Mouse (Mus musculus) monocyte, adult 5-6 weeks (primary cell): ENCODE measurements at regions not wholly inside any gene's neighbourhood (a gene's known extent, or its start where the extent isn't known, plus 50 kb on each side); places are given as distances from the start of the nearest gene placed in this dataset.
"Not testable (repeated sequence)": the region's sequence is repeated elsewhere in the genome, so short reads cannot be mapped to it uniquely, and the experiment has no call there.

ENCODE experiments used
- ATAC-seq: fragments of 153-309, 156-312 bp; replicated peaks from 2 replicates; pipeline ENCODE4 v1.8.0; 2017; ENCODE audit warnings: mild to moderate bottlenecking; ENCODE audit not compliant: low TSS enrichment, insufficient number of reproducible peaks, severe bottlenecking, poor library complexity, low FRiP score

GRCm38 (mm10) chr16:51169294-51169693 lies 578.3 kb upstream of the Ccdc54 start:
- ATAC-seq = no peak

DNA sequence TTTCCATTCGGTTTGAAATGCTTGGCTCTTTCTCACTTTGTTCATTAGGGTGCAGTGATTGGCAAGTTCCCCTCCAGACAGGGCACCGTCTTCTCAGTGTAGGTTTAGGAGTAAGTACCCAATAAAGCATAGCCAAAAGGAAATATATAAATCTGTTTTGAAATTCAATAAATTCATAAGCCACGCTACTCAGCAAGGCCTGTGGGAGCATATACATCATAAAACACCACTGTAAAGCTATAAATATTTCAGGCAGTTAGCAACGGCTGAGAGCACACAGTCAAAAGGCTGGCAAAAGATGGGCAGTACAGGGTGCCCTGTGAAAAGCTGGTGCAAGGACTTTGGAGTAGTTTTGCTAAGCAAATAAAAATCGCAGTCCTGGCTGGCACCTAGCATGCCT lies 569.8 kb upstream of the Ccdc54 start:
- ATAC-seq = no peak

DNA sequence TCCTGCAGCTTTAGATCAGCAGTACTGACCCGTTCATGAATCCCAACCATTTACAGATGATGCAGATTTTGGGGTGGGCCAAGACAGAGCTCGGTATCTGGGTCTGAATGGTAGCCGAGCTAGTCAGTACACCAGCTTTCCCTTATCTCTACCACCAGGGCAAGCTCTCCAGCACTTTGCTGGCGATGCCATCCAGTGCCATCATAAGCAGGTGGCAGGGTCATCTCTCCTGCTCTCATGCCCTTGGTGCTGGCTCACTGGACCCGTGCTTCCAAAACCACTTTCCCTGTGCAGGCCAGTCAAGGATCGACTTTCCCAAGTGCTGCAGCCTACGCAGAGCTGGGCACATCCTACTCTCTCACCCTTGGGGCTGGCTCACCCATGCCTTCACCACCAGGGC lies 547.6 kb upstream of the Ccdc54 start:
- 0 out of 2 replicates have a peak, but pooled peaks have one; percentile 31 for ATAC-seq

DNA sequence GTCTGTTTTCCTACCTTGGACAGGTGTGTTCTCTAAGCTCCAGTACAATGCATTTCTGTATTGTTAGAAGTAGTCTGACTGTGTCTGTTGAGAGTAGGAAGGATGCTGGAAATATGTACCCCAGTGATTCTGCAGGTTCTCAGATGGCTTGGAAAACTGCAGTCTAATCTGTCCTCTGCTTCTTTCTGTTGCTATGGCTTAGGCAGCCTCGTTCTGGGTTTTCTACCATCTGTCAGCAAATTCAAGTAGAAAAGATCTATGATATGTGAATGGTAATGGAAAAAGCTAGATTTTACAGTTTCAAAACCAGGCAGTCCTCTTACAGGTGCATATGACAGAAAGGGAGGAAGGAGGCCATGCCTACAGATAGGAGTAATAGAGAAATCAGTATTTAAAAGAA lies 528.9 kb upstream of the Ccdc54 start:
- ATAC-seq = no peak

- ATAC-seq = no peak
Measured at GRCm38 (mm10) chr16:51118365-51118764, 527.4 kb upstream of the Ccdc54 start.

DNA sequence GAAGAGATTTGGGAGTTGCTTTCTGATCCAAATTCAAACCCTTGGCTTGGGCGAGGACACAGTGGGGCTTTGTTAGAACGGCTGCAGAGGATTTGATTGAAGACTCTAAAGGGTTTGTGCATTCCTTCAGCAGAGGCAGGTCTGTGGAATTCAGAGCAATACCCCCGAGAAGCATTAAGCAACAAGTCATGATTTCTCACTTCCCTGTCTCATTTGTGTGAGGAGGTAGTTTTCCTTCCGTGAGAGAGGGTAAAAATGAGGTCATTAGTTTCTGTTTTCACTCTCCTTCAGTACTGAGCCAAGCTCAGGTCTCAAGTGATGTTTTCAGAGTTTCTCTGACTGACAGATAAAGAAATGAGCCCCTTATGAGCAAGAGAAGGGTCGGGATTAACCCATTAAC lies 526.9 kb upstream of the Ccdc54 start:
- ATAC-seq = no peak

DNA sequence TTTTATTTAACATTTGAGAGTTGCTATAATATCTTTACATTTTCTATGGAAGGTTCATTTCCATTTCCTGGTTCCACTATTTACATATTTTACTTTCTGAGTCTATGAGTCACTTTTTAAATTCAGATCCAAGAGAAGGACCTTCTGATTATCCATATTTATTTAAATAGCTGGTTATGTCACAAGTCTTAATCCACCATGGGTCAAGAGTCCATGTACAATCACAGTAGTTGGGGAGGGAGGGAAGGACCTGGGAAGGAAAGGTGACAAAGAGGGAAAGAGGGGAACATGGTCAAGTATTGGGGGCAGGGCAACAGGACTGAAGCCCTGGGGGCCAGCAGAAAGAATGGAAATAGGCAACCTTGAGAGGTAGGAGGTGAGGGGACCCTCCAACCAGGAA lies 518.9 kb upstream of the Ccdc54 start:
- ATAC-seq = no peak

- ATAC-seq = no peak
Measured at GRCm38 (mm10) chr16:51107421-51107820, 516.5 kb upstream of the Ccdc54 start.

DNA sequence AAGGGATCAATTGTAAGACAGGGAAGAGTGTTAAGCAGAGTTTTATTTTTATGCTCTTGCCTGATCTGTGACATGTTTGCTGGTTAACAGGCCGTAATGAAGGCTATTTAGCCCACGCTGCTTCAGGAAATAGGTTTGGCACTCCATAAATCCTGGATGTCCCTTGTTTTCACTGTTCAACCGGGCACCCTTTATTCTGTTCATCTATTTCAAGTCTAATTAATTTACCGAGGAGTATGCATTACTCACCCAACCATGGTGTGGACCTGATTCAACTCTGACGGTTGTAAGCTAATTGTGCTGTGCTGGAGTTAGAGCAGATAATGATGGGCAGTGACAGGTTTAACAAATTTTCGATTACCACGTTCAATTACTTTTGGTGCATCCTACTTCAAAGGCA lies 495.6 kb upstream of the Ccdc54 start:
- no peak for ATAC-seq

GRCm38 (mm10) chr16:51080146-51080545 lies 489.2 kb upstream of the Ccdc54 start:
- no peak for ATAC-seq

DNA sequence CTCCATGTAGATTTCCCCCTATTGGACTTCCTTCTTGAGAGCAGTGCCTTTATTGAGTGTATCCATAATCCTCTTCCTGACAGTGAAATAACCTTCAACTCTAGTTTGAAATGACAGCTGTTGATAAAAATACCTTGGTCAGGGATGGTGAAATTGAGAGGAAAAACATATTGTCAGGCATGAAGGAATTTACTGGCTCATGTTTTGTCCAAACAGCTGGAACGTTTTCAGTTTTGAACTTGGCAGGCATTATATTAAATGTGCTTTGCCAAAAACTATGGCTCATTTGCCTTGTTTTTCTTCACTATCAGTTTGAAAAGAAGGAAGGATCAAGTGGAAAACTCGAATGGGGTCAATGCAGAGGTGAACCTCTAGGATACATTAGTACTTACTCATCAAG lies 457.7 kb upstream of the Ccdc54 start:
- ATAC-seq = no peak

- ATAC-seq = no peak
Measured at GRCm38 (mm10) chr16:51048169-51048568, 457.2 kb upstream of the Ccdc54 start.

- no peak for ATAC-seq
Measured at GRCm38 (mm10) chr16:51041311-51041710, 450.4 kb upstream of the Ccdc54 start.

- ATAC-seq = no peak
Measured at GRCm38 (mm10) chr16:51002876-51003275, 411.9 kb upstream of the Ccdc54 start.

DNA sequence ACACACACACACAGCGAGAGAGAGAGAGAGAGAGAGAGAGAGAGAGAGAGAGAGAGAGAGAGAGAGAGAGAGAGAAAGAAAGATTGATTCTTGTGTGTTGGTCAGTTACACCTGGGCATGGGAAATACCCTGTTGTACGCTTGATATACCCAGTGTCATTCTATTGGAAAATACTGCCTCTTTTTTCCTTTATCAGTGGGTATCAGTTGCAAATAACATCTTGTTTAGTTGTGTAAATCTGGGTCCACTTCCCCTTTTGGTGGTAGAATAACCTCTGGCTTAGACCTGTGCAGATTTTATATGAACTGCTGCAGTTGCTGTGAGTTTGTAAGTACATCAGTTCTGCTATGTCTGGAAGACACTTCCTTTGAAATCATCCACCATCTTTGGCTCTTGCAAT lies 373.4 kb upstream of the Ccdc54 start:
- no peak for ATAC-seq

- no peak for ATAC-seq
Measured at GRCm38 (mm10) chr16:50944091-50944490, 353.1 kb upstream of the Ccdc54 start.

DNA sequence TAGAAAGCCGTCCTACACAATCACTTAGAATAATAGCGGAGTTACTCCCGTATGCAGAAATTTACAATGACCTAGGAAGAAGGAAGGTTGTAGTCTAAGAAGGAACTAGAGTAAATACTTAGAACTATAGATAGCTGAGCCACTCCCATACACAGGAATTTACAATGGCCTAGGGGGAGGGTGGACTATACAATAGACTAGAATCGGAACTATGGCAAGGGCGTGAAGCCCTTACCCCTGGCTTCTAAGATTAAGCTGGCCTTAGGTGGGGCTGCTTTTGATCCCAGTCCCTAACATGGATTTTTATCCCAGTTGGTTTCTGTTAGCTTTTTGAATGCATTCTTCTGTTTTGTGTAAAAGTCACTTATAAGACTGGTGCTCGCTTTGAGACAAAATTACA lies 352.6 kb upstream of the Ccdc54 start:
- not testable (repeated sequence) for ATAC-seq

- no peak for ATAC-seq
Measured at GRCm38 (mm10) chr16:50942291-50942690, 351.3 kb upstream of the Ccdc54 start.

DNA sequence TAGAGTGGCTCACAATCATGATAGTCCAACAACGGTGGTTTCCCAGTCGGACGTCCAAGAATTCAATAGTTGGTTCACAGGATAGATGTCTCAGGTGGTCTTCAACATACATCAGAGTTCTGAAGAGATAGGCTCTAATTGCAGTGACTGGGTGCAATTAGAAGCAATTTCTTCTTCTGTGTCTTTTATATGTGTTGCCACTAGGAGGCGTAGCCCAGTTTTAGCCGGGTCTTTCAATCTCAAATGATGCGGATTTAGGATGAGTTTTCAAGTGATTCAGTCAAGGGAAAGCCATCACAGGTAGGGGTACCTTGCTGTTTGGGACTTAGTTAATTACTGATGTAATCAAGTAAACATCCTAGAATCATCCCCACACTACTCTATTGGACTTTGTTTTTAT lies 348.4 kb upstream of the Ccdc54 start:
- no peak for ATAC-seq

DNA sequence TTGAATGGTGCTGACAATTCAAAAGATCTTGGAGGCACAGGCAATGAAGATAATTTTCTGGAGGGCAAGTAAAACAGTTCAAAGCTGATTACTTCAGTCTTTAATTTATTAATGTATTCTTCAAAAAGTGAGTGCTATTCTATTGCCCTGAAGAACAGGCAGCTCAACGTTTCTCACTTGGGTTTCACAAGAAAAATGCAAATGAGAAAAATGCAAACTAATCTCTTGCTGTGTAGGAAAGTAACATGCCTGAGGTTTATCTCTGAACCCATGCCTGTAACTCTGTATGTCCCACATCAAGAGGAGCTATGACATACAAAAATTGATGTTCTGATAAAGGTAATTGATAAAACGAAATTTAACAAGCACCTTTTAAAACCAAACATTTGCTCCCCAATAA lies 316.8 kb upstream of the Ccdc54 start:
- ATAC-seq = no peak

- no peak for ATAC-seq
Measured at GRCm38 (mm10) chr16:50899151-50899550, 308.2 kb upstream of the Ccdc54 start.

DNA sequence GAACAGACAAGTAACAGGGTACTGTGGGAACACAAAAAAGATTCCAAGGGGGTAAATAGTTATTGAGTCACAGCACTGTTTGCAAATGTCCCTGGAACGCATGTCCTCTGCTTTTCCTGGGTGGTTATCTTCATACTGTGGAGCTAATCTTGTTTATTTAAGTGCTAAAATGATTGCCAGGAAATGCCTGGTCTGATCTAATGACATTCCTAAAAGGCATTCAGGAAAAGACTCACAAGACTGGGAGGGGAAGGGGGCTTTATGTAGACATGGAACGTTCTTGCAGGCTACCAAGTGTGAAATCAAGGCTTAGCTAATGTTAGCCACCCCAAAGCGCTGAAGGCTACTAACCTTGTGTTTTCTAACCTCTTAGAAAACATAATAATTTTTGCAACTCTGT lies 287.0 kb upstream of the Ccdc54 start:
- no peak for ATAC-seq
